Mouse (Mus musculus) lung, postnatal 14 days (tissue): ENCODE data around the gene Atl1.

ENCODE experiments used
- DNase-seq: peaks from one replicate; pipeline ENCODE4 v3.0.0; 2021

Gene Atl1

GRCm38 (mm10) chr12:69892371-69893251 lies at the start of gene Atl1, which contains the start of gene Map4k5:
Atl1 (plus strand) TSS chr12:69892614.
Map4k5 (minus strand) TSS chr12:69893200.
- DNase-seq: peak; percentile 88

DNA sequence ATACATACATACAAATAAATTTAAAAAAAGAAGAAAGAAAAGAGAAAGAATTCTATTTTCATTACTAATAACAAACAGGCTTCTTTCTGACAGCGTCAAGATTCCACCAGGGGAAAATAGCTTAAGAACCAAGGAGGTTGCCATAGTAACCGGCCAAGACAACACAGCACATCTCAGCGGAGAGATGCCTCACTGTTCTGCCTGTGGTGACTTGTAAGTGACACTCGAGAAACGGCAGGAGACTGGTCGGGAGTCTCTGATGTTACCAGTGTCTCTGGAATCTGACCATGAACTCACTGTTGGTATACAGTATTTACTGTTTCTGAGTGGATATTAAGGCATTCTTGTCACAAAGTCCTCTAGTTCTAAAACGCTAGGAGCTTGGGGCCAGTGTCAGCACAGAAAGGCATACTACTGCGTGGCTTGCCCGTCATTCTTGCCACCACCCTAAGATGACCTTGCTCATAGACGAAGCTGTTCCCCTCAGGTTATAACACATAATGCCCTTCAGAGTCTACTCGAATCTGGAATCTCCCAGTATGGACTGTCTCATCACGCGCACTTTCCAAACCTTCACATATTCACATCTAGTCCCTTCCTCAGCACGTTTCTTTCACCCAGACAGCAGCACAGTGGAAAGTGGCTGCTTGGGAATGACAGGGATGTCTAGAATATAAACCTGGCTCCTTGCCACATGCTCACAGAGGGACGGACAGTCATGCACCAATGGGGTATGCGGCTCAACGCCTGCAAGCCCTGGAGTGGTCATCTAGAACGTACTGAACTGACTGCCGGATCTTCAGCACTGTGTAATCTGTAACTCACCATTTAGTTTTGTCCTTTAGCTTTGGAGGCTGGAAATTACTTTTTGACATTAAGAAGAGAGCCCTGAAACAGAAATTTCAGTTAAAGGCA lies 48.6 kb upstream of the Atl1 start:
- no peak for DNase-seq

- no peak for DNase-seq
These were observed 46.7 kb upstream of the Atl1 start for GRCm38 (mm10) chr12:69845722-69846121.

DNA sequence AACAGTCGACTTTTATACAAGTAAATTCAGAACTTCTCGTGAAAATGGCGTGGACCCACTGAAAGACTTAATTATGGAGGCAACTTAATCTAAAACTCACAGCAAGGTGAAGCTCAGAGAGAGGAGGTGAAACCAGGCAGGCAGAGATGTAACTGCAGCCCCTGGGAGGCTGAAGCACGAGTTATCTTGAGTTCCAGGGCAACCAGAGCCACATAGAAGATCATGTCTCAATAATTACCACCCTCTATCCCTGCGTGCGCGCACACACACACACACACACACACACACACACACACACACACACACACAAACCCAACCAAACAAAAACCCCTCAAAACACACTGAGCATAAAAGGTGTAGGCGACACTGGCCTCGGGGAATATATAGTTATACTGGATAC lies 45.9 kb upstream of the Atl1 start:
- DNase-seq: no peak

DNA sequence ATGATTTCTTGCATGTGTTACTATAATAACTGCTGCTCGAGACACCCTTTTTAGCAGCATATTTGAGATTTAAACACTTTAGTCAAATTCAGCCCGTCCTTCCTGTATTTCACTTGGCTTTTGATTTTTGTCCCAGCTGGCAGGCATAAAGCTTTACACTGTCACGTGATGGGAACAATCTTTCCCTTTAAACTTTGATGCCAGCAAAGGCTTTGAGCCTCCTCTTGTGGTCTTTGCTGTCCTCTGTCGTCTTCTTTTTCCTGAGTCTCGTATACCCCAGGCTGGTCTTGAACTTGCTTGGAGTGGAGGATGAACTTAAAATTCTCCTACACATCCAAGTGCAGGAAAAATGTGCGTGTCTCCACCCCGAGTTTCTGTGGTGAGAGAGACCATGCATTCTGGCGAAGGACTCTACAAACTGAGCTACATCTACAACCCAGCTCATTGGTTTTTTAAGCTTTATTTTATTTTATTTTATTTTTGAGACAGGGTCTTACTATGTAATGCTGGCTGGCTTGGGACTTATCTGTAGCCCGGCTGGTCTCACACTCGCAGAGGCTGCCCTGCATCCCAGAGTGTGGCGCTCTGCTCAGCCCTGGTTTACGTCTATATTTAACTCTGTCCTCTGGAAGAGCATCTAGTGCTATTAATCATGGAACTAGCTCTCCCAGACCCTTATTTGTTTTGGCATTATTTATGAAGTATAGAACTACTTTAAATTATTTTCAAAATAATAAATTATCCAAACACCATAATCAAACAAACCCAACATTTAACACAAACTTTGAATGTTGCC lies 44.1 kb upstream of the Atl1 start:
- DNase-seq: peak; percentile 19

GRCm38 (mm10) chr12:69852288-69852687 lies 40.1 kb upstream of the Atl1 start:
- DNase-seq: no peak

DNA sequence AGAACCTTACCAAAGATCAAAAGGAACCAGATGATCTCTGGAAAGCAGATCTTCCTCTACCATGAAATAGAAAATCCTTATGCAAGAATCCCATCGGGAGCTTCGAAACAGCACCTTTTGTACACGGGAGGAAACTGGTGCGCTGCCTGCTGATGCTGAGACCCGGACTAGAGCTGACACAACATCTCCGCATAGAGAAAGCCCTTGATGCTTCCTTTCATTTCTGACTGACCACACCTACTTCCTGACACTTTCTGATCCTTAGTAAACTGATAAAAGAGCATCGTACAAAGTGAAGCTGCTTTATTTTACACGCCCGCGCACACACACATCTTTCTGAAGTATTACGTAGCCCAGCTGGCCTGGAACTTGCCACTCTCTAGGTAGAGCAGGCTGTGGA lies 39.0 kb upstream of the Atl1 start:
- no peak for DNase-seq

- no peak for DNase-seq
These were observed 38.5 kb upstream of the Atl1 start for GRCm38 (mm10) chr12:69853942-69854341.

- DNase-seq: no peak
These were observed 36.6 kb upstream of the Atl1 start for GRCm38 (mm10) chr12:69855641-69856300.

- no peak for DNase-seq
These were observed 36.0 kb upstream of the Atl1 start for GRCm38 (mm10) chr12:69856398-69856797.

- DNase-seq: no peak
These were observed 34.8 kb upstream of the Atl1 start for GRCm38 (mm10) chr12:69857597-69857996.

DNA sequence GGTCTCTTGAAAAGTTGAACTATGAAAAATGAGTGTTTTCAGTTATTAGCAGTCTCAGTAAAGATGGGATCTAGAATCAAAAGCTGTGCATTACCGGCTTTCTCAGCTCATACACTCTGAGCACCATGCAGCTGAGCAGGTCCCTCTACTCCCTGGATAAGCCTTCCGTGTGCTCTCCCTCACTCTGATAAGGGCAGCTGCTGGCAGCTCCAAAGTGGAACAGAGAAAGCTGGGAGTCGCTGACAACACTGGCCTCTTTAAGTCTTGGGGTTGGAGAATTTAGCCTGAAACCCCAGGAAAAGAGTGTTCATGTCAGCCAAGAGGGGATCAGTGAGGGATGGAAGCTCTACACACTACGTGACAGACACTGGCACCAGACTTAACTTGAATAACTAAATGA lies 33.6 kb upstream of the Atl1 start:
- no peak for DNase-seq

- DNase-seq: no peak
These were observed 28.9 kb upstream of the Atl1 start for GRCm38 (mm10) chr12:69863505-69863904.

DNA sequence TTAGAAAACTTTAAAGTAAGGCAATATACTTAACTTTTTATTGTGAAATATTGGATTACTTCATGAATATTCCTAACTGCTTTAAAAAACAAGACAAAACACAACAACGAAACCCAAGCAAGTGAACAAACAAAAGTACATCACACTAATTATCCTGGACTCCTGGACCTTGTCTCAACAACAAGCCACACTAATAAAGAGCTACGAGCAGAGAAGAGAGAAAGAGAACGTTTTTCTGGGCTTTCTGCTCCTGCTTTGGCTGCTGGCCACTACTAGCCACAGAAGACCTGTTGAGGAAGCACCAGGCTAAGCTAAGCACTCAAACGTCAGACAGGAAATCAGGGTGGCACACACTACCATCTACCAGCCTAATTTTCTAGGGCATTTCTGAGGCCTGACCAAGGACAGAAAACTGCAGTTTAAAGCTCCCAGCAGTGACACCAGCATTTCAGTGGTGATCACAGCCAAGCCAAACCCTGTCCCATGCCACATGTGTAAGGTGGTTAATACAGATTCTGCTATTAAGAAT lies 28.2 kb upstream of the Atl1 start:
- DNase-seq: no peak

DNA sequence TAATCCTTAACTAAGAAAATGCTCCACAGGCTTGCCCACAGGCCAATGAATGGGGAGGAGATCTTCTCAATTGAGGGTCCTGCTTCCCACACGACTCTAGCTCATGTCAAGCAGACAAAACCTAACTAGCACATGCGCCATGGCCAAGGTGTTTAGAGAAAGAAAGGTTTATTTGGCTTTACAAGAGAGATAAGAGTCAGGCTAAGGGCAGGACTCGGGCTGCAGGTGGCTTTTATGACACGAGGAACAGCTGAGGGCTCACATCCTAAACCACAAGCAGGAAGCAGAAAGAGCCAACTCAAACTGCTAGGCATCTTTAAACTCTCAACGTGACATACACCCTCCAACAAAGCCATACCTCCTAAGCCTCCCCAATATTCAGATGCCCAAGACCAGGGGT lies 25.1 kb upstream of the Atl1 start:
- DNase-seq: no peak

- DNase-seq: no peak
These were observed 20.8 kb upstream of the Atl1 start for GRCm38 (mm10) chr12:69871632-69872031.

DNA sequence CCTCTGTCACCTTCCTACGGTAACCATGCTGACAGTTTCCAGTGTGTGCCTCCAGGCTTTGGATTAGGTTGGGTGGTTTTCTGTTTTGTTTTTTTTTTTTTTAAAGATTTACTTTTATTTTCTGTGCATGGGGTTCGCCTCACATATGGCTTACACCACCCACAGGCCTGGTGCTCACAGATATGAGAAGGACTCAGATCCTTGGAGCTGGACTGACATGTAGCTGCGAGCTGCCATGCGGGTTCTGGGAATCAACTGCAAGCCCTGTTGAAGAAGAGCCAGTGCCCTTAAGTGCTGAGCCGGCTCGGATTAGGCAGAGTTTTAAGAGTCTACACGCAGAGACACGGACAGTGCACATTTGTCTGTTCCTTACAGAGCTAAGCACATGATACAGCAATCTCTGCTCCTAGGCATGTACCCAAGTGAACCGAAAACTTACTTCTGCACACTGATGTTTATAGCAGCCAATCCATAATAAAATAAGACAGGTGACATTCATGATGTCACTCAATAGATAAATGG lies 14.5 kb upstream of the Atl1 start:
- no peak for DNase-seq

DNA sequence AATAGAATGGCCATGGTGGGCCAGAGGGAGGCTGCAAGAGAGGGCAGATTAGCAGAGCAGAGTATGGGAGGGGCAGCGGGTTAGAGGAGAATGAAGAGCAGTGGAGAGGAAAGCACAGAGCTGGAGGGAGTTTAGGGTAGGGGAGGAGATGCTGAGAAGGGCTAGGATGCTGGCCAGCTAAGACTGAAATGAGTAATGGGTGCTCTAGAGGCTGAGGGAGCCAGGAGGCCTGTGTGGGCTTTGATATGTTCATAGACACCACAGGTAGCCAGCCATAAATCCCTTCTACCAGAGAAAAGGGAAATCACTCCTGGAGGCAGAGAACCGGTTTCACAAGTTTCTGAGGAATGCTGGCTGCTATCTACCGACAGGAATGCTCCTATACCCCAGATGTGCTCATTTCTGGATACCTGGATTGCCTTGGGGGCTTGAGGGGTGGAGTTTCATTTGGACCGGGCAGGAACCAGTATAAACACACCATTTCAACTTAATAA lies 13.2 kb upstream of the Atl1 start:
- DNase-seq: no peak

GRCm38 (mm10) chr12:69879739-69880138 lies 12.7 kb upstream of the Atl1 start:
- DNase-seq: no peak

DNA sequence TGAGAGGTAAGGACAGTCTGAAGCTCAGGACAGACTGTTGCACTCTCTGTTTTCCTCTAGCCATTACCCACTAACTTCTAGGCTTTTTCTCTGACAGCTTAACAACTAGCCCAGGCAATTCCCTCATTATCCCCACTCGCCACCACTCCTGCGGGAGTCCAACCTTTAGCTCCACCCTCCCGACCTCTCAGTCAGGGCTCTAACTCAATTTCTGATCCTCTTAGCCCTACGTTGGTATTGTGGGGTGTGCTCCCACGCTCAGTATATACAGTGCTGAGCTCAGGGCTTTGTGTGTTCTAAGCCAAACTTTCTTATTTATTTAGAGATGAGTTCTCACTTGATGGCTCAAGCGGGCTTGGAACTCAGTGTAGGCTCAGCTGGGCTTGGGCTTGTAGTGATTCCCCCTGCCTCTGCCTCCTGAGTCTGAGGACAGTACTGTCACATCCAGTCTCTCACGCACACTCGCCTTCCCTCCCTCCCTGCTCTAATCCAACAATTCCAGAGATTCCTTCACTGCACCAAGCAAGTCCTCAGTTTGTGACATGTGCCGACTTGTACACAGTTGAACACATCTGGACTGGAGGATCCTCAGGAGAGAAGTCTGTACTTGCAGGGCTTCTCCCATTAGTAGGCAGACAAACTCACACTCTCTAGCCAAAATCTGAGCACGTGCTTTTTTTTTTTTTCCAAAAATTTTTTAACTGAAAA lies 11.1 kb upstream of the Atl1 start:
- DNase-seq: no peak

DNA sequence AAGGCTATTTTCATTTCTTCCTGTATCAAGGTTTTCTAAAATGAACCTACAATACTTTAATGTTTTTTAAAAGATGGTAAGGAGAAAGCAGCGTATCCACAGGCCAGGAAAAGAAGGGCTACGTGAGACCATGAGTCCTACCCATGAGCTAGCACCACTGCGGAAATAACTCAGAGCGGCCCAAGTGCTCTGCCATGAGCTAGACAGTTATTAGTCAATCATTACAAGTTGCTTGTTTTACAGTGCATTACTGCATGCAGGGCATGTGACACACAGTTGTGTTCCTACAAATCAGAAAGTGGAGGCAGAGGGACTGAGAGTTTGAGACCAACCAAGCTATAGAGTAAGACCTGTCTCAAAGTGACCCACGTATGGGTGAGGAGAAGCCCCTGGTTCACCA lies 8.4 kb upstream of the Atl1 start:
- DNase-seq: no peak
